Mouse (Mus musculus) right cerebral cortex, postnatal 4 days (tissue): ENCODE measurements around the gene Mrps18c.

Source experiments
- DNase-seq: peaks from one replicate; pipeline ENCODE4 v3.0.0-alpha.2; 2022

Mrps18c gene

DNA sequence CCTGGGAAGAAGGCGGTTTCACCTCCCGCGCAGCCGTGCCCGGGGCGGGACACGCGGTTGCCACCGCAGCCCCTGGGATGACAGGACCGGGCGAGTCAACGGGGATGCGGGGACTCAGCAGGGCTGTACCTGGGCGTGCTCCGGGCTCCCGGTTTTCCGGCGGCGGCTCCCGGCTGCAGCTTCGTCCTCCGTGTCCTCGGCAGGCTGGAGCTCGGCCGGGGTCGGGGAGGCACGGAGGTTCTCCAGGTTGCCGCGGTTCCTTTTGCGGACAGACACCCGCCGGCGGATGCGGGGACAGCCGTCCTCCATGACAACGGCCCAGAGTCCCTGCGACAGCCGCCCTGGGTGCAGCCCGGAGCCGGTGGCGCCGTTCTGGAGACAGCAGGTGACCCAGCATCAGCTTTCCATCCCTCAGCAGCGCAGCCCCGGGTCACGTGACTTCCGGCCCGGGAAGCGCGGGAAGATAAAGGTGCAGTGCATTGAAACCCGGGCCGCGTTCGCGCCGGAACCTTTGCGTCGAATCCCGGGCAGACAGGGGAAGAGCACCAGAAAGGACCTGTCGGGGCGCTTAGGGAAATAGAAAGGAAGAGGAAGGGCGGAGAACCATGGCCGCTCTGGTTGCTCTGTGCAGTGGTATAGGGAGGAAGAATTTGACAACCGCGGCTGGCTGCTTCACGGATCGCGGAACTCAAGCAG is at the start of gene Mrps18c, which contains the start of gene Helq:
Gene Mrps18c, plus strand, starts transcription at position 463 of the 696 bp plus-strand sequence.
Gene Helq, minus strand, starts transcription at position 434 of the 696 bp plus-strand sequence.
- DNase-seq, result peak; percentile 90

DNA sequence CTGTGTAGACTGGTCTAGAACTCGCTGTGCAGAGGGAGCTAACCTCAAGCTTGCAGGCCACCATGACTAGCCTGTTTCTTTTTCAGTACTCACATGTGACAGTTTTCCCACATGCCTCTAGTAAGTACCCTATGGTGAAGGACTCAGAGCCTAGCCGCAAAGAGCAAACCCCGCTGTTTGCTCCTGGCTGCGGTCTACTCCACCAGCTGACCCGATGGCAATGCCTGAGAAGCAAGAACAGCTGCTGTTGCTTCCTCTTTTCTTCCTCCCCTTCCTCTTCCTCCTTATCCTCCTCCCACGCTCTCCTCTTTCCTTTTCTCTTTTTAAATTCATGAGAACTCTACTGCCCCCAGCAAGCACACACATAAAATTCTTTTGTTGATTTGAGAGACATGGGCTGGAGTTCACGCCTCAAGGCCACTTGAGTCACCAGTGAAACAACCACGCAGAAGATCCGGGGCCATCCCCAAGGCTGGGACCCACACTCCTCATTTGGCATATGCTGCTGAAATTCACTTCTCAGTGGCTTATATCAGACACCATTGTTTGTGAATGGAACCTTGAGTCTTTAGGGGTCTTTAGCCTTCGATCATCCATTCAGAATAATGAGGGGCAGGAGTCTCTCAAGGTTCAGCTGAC is 47.7 kb upstream of the Mrps18c start:
- DNase-seq, result no peak

DNA sequence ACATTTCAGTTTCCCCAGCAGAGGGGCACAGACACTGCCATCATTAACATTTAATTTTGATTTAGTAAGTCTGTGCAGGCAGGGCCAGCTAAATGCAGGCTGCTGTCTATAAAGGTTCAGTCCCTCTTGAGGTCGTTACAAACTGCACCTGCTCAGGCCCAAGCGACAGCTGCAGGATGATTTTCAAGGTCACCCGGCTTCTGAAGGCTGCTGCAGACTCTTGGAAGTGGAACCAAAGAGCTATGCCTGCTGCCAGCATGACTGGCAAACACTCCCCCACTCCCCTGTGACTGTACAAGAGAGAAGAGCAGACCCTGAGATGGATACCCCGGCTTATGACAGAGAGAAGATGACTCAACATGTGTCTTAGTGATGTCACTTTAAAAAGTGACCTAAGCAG is 46.8 kb upstream of the Mrps18c start:
- no peak for DNase-seq

DNA sequence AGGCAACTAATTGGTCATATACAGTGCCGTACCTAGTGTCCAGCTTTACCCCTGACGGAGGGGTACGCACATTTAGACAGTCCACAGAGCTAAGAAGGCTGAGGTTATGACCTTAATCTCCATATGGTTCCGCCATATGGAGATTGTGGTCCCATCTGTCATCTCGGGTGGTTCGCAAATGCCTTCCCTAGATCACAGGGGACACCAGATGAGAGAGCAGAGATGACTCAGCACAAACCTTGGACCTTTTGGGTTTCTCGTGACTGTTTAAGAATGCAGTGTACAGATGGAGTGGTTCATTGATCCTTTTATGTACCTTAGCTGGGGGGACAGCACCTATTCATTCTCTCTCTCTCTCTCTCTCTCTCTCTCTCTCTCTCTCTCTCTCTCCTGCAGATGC is 45.0 kb upstream of the Mrps18c start:
- no peak for DNase-seq

DNA sequence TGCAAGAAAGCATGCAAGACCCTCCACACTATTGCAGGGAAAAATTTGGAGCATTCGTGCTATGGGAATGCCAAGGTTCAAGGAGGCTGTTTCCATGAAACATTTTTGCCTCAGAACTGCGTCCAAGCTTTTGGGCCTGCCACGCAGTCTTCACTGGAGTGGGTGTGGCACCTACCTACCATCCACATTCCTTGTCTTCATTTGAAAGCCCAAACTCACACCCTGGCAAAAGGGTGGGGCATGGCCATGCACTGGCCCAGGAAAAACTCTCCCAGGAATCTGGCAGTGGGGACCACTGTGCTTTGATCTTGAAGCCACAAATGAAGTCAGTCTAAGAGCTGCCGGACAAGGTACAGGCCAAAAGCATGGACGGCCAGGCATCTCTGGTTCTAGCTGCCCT is 40.3 kb upstream of the Mrps18c start:
- no peak for DNase-seq

DNA sequence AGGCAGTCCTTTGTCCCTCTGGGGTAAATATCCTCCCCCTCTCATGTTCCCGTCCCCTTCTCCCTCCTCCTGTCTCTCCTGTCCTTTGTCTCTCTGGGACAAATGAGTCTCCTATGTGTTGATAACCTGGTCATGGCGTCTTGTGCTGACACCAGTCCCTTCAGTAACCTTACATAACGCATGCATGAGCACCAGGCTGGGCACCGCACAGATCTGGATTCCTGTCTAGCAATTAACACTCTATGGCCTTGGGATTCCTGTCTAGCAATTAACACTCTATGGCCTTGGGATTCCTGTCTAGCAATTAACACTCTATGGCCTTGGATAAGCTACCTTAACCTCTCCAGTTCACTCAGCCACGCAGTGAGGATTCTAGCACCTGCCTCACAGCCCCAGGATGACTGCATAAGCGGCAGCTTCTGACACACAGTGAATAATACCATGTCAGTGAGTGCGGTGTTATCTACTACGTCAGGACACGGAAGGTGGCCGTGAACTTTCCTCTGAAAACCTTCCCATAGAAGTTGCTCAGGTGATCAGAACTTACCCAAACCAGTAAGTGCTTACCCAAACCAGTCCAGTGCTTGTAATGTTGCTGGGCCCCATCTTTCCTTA is 38.3 kb upstream of the Mrps18c start:
- DNase-seq, result no peak

DNA sequence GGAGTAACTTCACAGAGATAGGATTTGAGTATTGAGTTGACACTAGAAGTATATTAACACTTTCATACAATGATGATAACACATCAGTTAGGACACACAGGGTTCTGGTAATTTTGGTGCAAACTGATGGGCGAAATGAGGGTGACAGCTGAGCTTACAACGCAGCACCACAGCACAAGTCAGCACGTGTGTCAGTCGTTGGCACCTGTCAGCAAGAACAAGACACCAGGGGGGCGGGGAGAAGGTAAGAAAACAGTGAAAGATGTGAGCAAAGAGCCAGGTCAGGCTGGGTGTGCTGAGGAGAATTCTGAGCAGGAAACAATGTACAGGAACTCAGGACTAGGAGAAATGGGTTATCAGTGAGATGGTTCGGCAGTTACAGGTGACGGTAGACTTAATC is 36.7 kb upstream of the Mrps18c start:
- no peak for DNase-seq

DNA sequence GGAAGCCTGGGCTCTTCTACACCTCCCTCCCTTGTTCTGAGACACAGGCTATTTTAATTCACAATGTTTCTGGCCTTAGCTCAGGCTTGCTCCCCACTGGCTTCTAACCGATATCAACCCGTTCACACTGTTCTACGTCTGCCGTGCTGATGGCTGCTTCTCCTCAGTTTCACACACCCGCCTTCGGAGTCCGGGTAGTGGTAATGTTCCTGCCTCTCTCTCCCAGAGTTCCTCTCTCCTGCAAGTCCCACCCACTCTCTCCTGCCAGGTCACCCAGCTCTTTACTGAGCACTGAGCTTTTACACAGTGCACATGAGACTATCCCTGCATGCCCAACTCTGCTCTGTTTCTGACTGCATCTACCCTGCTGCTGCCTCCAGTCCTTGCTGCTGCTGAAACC is 32.4 kb upstream of the Mrps18c start:
- no peak for DNase-seq

DNA sequence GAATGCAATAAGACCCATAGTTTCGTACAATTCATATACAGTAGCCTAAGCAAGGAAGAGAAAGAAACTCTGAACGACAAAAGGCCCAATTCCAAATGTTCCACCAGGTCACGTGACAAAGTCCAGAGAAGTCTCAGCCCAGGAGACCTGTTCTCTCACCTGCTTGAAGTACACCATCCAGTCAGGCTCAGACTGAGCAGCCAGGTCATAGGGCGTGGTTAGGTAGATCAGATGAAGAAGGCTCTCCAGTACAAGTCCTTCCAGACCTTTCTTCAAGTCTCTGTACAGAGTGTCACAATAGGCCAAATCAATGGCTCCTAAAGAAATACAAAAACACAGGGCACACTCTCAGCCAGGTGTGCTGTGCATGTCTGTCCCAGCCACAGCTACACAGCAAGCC is 26.9 kb upstream of the Mrps18c start:
- no peak for DNase-seq

DNA sequence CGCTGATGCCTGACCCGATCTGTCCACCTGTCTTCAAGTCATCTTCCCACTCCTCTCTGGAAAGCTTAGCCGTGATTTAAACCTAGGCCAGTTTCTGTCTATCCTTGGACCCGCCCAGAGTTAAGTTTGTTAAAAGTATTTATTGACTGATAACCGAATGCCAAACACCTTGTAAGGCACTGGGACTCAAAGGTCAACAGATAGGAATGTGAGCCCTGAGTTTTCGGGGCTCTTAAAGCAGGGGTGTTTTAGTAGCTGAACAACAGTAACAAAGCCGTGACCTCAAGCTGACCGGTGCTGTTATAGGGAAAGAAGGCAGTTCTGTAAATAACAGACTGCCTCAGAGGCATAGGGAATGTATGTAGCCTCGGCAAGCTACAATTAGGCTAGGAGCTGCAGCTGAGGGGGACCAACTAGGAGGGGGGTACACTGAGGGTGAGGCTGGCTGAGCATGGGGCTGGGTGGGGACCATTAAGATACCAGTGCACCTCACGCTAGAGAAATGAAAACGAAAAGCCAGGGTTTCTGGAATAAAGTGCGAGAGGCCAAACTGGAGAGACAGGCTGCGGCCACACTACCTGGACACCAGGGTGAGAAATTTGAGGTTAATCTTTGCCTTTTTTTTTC is 22.5 kb upstream of the Mrps18c start:
- no peak for DNase-seq

DNA sequence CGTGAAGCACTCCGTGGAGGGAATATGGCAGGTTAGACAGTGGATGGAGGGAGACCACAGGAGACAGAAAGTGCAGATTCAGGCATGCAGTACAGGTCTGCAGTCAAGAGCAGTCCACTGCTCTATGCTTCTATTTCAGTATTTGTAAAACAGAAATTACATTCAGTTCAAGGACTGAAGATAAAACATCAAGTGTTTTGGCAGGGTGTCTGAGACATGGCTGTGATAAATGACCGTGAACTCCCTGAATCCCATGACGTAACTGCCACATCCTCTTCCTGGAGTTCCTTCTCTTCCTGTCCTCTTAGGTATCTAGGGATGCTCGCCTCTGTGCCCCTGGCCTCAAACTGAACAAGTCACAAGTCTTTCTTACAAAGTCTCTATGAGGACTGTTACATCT is 21.5 kb upstream of the Mrps18c start:
- no peak for DNase-seq

DNA sequence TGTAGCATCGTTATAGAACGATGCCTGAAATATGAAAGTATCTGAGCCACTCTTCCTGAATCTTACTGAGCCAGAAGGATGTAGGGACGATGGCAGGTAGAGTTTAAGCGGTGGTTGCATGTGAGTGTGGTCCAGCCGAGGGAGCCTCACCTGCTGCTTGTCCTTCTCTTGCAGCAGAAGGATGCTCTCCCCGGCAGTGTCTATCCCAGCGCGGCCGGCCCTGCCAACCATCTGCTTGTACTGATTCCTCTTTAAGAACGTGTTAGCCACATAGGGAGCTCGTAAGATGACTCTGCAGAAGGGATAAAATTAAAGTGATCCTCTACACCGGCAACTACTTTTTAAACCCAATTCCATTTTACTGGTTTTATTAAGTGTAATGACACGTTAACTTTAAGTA is 19.4 kb upstream of the Mrps18c start:
- no peak for DNase-seq

DNA sequence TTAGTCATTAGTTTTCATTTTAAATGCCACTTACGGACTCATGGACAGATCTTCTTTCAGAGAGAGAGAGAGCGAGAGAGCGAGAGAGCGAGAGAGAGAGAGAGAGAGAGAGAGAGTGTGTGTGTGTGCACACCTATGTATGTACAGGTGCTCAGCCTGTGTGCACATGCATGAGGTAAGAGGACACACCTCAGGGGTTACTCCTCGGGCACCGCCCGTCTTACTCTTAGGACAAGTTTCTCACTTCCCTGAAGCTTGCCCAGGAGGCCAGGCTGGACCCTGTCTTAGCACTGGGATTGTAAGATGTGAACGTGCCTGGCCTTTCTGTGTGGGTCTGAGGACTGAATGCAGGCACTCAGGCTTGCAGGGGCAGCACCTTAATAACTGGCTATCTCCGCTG is 10.9 kb upstream of the Mrps18c start:
- DNase-seq, result no peak

DNA sequence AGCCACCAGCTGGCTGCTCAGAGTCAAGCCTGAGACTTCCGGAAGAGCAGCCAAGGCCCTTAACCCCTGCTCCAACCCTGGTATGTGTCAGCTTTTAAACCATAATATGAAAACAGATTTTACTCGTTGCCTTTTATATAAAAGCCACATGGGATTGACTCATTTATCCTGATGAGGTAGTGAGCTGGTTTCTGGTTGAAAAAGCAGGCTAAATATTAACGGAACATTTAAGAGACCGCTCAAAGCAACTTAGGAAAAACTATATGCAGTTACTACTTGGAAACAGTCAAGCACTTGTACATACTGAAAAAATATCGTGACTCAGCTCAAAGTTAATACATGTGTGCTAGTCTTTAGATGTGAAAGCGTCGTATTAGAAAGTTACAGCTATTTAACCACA is 6.2 kb upstream of the Mrps18c start:
- no peak for DNase-seq

DNA sequence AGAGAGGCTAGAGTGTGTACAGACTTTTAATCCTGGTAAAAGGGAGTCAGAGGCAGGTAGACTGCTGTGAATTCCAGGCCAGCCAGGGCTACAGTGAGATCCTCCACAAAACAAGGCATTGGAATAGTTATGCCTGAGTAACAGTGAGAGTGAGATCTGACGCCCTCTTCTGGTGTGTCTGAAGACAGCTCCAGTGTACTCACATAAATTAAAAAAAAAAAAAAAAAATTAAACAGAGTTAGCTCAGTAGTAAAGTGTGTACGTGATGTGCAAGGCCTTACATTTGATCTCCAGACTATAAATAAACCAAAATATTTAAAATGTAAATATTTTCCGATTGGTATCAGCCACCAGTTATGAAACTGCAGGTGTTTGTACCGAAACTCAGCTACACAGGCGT is 4.3 kb upstream of the Mrps18c start:
- DNase-seq, result no peak

DNA sequence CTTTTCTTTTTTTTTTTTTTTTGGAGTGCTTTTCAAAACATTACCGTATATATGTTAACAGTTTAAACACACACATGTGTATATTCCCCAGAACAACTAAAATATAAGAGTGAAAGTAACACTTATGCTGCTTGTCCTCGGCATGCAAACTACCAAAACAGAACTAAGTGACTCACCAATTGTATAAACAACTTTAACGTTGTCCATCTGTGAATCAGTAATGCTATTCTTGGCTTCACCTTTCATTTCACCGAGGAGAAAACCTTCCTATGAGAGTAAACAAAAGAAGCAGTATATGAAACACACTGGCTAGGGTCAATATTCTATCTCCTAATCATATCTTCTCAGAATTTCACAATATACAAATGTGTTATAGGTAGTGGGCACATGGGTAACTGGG is 19.9 kb downstream of the Mrps18c start:
- DNase-seq, result no peak

DNA sequence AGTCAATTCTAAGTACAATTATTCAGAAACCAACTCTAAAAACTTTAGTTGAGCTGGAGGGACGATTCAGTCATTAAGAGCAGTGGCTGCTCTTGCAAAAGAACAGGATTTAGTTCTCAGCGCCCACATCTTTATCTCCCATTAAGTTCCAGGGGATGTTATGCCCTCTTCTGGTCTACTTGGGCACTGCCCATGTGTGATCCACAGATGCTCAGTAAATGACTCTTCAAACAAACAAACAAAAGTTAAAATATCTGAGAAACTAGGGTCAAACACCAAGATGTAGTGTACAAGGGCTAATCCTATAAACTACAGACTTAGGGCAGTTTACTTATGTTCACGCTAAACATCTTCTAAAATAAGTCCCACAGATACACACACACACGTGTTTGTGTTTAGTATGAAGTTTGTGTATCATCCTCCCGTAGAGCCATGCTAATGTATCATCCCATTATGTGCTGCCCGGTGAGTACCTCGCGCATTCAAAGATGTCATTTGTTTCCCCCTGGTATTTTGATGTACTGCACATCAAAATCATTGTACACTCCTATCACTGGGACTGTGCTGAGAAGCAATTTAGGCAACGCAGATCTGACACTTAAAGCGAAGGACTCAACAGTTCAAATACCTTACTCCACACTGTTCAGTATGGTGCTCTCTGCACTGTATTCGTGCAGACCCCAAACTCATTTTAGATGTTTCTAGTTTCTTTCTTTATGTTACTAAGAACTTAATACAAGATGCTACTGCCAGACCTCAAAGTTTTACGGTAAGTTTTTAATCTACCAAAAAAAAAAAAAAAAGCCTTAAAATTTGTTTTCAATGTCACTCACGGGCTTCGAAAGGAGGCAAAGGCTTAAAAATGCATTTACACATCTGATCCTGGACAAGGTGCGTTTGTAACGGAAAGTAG is 21.4 kb downstream of the Mrps18c start:
- no peak for DNase-seq

DNA sequence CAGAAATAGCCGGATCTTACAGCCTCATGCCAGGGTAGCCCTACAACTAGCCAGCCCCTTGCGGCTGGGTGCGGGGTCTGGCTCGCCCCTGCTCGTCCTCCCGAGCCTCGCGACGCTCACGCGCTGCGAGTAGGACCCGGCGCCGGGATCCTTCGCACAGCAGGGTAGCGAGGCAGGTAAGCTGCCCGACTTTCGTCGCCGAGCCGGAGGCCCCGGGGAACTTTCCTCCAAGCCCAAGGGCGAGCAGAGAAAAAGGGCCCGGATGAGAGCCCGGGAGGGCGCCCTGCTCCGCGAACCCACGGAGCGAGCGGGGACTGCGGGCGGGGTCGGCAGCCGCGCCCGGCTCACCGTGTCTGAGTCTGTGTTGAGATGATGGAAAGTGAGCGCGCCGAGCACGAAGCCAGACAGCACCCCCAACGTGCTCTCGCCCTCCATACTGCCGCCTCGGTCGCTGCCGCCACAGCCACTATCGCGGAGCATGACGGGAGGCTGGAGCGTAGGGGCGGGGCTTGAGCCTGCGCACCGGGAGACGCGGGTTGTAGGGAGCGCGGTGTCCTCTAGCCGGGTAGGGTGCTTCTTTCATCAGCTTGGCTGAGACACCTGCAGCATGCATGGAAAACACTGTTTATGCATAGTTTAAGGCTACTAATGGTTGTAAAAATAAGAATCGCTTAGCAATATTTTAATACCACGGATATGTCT is 22.2 kb downstream of the Mrps18c start, which contains the start of gene Abraxas1:
Gene Abraxas1, minus strand, starts transcription at position 483 of the 702 bp plus-strand sequence.
- peak; percentile 80 for DNase-seq

DNA sequence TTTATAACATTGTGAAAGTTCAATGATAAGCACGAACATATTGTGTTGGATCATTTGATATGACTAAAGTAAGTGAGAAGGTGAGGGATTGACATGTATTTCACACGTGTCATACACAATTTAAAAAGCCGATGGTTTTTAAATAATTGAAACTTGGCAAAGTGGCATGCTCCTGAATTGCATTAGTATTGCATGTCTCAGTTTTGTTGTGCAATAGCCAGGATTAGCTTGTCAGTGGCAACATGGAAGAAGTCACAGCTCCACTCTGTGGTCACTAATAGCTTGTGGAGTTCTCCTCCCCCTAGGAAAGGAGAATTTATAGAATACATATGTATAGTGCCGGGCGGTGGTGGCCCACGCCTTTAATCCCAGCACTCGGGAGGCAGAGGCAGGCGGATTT is 22.9 kb downstream of the Mrps18c start:
- no peak for DNase-seq

DNA sequence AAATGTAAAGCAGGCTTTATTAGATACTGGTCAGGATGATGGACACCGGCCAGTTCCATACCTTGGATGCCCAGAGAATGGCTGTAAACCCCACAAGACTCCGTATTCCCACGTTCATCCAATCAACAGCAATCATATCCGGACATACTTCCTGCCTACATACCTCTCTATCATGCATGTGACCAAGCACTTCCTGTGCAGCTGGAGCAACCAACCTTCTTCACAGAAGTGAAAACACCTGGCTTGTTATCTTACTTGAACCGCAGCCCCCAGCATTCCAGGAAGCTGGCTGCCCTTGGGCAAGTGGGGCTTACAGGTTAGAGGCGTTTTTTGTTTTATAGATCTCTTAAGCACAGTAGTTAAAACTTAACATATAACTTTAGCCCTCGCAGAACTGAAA is 24.4 kb downstream of the Mrps18c start:
- no peak for DNase-seq

DNA sequence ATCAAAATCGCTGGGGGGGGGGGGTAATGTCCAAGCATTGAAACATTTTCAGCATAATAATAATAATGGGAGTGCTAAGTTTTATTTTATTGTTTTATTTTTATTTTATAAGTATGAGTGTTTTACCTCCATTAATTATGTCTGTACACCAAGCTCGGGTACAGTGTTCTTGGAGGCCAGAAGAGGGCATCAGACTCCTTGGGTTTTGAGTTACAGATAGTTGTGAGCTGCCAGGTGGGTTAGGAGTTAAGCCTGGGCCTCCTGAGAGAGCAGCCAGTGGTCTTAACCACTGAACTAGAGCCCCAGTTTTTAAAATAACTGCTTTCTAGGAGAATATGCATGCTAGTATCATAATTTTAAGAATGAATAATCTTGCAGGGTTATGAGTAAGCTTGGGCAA is 27.5 kb downstream of the Mrps18c start:
- DNase-seq, result no peak

DNA sequence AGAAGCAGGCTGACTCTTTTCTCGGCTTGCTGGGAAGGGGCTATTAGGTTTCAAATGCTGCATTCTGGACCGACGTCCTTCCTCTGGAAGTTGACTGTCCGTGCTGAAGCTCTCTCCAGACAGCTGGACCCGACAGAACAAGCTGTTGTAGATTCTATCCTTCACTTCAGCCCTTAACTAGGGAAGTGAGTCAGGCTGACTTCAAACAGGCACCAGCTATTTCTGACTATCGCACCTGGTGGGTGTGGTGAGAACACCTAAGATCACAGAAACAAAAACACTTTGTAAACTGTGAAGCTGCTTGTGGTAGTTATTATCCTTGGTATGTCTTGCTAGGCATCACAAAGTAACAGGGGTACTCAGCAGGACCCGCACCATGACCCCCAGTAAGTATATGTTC is 28.1 kb downstream of the Mrps18c start:
- DNase-seq, result no peak
